Mouse (Mus musculus) retina, embryonic 14.5 days (tissue): Measurements from ENCODE around the gene Myh7b.

Source experiments
- DNase-seq: peaks from one replicate; pipeline ENCODE4 v3.0.0-alpha.2; 2015; ENCODE audit warnings: low spot score

The Myh7b gene

GRCm38 (mm10) chr2:155610978-155611377 lies at the start of gene Myh7b:
Myh7b (plus strand) TSS chr2:155611212.
- DNase-seq, result no peak

GRCm38 (mm10) chr2:155562209-155562608 lies 48.8 kb upstream of the Myh7b start:
- DNase-seq, result no peak

GRCm38 (mm10) chr2:155562934-155563333 lies 48.1 kb upstream of the Myh7b start:
- DNase-seq, result no peak

GRCm38 (mm10) chr2:155567751-155568150 lies 43.3 kb upstream of the Myh7b start:
- no peak for DNase-seq

GRCm38 (mm10) chr2:155569223-155569807 lies 41.7 kb upstream of the Myh7b start:
- peak; percentile 18 for DNase-seq

- DNase-seq, result no peak
Measured at GRCm38 (mm10) chr2:155573001-155573400, 38.0 kb upstream of the Myh7b start.

- DNase-seq, result no peak
Measured at GRCm38 (mm10) chr2:155573996-155574395, 37.0 kb upstream of the Myh7b start.

- no peak for DNase-seq
Measured at GRCm38 (mm10) chr2:155574700-155575099, 36.3 kb upstream of the Myh7b start.

GRCm38 (mm10) chr2:155576656-155577055 lies 34.4 kb upstream of the Myh7b start:
- no peak for DNase-seq

GRCm38 (mm10) chr2:155580331-155580730 lies 30.7 kb upstream of the Myh7b start:
- no peak for DNase-seq

GRCm38 (mm10) chr2:155582384-155582995 lies 28.5 kb upstream of the Myh7b start:
- no peak for DNase-seq

- no peak for DNase-seq
Measured at GRCm38 (mm10) chr2:155582996-155583395, 28.0 kb upstream of the Myh7b start.

GRCm38 (mm10) chr2:155583927-155584530 lies 27.0 kb upstream of the Myh7b start:
- peak; percentile 87 for DNase-seq

GRCm38 (mm10) chr2:155585082-155585481 lies 25.9 kb upstream of the Myh7b start:
- no peak for DNase-seq

- DNase-seq, result no peak
Measured at GRCm38 (mm10) chr2:155585486-155585885, 25.5 kb upstream of the Myh7b start.

GRCm38 (mm10) chr2:155588136-155588535 lies 22.9 kb upstream of the Myh7b start:
- DNase-seq, result no peak

- DNase-seq, result no peak
Measured at GRCm38 (mm10) chr2:155589521-155589920, 21.5 kb upstream of the Myh7b start.

- no peak for DNase-seq
Measured at GRCm38 (mm10) chr2:155590876-155591275, 20.1 kb upstream of the Myh7b start.

GRCm38 (mm10) chr2:155591676-155592075 lies 19.3 kb upstream of the Myh7b start:
- peak; percentile 28 for DNase-seq

- DNase-seq, result peak; percentile 98
Measured at GRCm38 (mm10) chr2:155592137-155592853, 18.7 kb upstream of the Myh7b start, which contains the start of gene Gss. Gss (minus strand) TSS chr2:155592810.

- DNase-seq, result no peak
Measured at GRCm38 (mm10) chr2:155592854-155593283, 18.1 kb upstream of the Myh7b start.

- DNase-seq, result no peak
Measured at GRCm38 (mm10) chr2:155595516-155595915, 15.5 kb upstream of the Myh7b start.

GRCm38 (mm10) chr2:155603707-155604106 lies 7.3 kb upstream of the Myh7b start:
- DNase-seq, result no peak
